Mouse (Mus musculus) heart, postnatal 0 days (tissue): ENCODE data around the gene Cnot4.

Experiments
- CTCF ChIP-seq: IDR thresholded peaks from 2 replicates; pipeline ENCODE4 v1.5.1; 2016; ENCODE audit warnings: antibody characterized with exemption, control low read depth, low read depth
- EP300 ChIP-seq: IDR thresholded peaks from 2 replicates; pipeline ENCODE4 v1.6.1; 2016; ENCODE audit warnings: antibody characterized with exemption, low read depth

GRCm38 (mm10) chr6:34989263-34989662 is 144.3 kb downstream of the Cnot4 start:
- TF ChIP-seq CTCF (no peak), EP300 (no peak)
